Mouse (Mus musculus): Measurements from ENCODE around the gene Uqcrq. TPM values are rescaled to one million over a fixed set of nuclear protein-coding genes. Genes with fewer than 3 reads are reported as not detected.
A peak's percentile ranks its signal among the peaks of the same experiment; 100 is the strongest.
"Not testable (repeated sequence)": the region's sequence is repeated elsewhere in the genome, so short reads cannot be mapped to it uniquely, and the experiment has no call there.

The Uqcrq gene
- total RNA-seq, 2 experiments from 2014 or later, result 7.6 to 74.4 TPM

DNA sequence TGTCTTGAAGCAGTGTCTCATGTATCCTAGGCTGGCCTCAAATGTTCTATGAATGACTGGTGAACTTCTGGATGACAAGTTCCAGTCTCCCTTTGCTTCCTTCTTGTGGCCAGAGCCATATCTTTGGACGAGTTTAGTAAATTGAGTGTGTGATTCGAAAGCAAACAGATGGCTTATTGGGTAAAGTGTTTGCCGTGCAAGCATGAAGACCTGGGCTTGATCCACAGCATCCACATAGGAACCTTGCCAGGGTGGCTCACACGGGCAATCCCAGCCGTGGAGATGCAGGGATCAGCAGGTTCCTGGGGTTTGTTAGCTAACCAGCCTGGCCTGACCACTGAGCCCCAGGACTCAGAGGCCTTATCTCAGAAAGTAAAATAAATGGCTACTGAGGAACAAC is 22.4 kb upstream of the Uqcrq start:
- no peak for ATAC-seq (replicated peaks; ENCODE audit: low FRiP score, poor library complexity, severe bottlenecking)

DNA sequence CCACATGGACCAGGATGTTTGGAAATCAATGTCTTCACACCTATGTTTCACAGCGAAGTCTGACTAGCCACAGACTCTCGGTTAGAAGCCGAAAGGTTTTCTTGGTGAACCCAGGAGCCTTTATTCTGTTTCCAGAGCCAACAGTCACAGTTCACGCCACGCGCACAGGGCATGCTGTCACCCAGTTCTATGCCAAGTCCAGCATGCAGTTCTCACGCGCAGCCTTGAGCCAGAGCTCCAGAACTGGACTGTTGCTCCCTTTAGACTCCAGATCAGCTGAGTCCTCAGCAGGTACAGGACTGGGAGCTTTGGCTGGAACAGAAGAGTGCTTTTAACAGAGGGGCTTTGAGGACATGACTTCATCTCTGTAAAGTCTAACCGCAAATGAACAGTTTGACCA is 21.8 kb upstream of the Uqcrq start:
- ATAC-seq (replicated peaks; ENCODE audit: low FRiP score, poor library complexity, severe bottlenecking), result no peak

DNA sequence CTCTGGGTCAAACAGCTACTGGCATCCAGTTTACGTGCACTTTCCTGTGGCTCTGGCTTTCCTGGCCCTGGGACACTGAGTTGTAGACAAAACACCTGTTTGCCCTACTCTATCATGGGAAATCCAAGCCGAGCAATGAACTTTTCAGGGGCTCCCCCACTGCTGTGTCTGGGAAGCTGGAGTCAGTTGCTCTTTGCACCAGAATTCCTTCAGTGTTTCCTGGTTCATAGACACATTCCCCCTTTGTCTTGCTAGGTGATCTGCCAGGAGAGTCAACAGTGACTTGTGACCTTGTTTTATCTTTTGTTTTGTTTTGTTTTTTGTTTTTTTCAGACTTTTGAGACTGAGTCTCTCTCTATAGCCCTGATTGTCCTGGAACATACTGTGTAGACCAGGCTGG is 20.7 kb upstream of the Uqcrq start:
- ATAC-seq (replicated peaks; ENCODE audit: low FRiP score, poor library complexity, severe bottlenecking), result no peak

DNA sequence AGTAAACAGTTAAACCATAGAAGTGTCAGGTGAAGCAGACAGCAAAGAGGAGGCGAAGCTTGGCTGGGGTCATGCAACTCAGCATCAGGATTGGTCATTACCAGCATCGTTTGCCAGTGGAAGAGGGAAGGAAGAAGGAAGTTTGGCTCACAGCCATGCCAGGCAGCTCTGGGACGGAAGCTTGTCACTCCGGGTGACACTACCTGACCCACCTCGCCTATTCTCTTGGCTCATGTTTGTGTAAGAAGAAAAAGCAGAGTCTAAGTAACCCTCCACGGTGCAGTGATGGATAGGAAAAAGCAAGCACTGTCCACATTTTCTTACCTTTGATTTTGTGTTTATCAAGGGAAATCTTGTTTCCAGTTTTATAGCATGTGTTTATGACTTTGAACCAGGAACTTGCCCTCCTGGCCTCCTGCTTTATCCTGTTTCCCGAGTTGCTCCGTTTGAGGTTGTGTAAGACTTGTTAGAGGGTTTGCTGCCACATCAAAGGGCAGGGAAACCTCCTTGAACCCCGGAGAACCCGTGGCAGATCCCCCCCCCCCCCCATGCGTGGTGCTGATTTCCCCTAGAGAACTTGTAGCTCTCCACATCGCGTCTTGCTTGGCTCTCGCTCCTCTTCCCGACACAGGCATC is 19.6 kb upstream of the Uqcrq start:
- no peak for ATAC-seq (replicated peaks; ENCODE audit: low FRiP score, poor library complexity, severe bottlenecking)

DNA sequence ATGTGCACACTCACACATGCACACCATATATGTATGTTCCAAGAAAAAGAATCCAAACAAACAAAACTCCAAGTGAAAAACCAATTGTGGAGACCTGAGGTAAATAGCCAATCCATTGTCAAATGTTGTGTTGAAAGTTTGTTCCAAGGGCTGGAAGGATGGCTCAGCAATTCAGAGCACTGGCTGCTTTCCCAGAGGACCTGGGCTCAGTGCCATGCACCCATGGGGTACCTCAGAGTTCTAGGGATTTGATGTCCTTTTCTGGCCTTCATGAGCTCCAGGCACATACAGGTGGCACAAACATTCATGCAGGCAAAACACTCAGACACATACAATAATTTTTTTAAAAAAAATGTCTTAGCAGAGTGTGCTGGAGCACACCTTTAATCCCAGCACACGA is 17.9 kb upstream of the Uqcrq start:
- no peak for ATAC-seq (replicated peaks; ENCODE audit: low FRiP score, poor library complexity, severe bottlenecking)

DNA sequence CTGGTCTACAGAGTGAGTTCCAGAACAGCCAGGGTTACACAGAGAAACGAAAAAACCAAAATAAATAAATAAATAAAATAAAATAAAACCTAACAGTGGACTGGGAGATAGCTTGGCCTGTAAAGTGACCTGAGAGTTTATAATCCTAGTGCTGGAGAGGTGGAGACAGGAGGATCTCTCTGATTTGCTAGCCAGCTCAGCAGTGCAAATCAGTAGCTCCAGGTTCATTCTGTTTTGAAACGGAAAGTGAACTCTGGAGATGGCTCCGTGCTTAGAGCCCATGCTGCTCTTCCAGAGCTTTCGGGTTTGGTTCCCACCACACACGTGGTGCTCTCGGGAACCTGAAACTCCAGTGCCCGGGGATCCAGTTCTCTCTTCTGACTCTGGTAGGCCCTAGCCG is 17.4 kb upstream of the Uqcrq start:
- no peak for ATAC-seq (replicated peaks; ENCODE audit: low FRiP score, poor library complexity, severe bottlenecking)

DNA sequence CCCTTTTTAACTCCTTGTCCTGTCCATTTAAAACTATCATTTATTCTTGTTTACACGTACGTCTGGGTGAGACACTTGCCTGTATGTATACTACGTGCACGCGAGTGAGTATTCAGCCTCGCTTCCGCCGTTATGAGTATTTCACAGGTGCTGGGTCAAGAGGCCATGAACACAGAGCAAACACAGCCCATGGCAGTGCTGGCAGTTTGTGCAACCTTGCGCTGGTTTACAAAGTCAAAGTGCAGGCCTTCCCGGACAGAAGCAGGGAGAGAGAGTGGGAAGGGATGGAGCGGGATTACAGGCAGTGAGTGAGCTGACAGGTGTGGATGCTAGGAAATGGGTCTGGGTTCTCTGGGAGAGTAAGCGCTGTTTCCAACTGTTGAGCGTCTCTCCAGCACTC is 15.6 kb upstream of the Uqcrq start:
- no peak for ATAC-seq (replicated peaks; ENCODE audit: low FRiP score, poor library complexity, severe bottlenecking)

DNA sequence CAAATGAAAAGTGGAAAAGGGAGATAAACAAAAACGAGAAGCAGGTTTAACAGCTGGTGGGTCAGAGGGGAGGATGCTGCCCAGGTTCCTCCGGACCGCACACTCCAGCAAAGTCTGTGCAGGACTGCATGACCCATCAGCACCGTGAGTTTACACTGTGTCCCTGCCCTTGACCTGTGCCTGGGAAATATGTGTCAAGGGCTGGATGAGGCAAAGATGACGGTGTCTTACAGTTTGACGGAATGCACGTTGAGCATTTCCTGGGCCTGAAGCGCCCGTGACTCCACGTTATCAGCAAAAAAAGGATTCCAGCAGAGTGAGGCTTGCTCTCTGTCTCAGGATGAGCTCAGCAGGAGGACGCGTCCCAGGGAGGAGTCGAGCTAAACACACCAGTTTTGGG is 14.9 kb upstream of the Uqcrq start:
- ATAC-seq (replicated peaks; ENCODE audit: low FRiP score, poor library complexity, severe bottlenecking), result no peak

DNA sequence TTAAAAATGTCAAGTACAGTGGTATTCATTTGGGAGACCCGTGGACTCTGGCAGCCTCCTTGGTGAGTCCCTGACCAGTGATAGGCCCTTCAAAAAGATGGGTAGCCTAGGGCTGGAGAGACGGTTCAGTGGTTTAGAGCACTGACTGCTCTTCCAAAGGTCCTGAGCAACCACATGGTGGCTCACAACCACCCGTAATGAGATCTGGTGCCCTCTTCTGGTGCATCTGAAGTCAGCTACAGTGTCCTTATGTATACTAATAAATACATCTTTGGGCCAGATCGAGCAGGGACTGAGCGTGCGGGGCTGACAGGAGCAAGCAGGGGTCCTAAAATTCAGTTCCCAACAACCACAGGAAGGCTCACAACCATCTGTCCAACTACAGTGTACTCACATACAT is 13.2 kb upstream of the Uqcrq start:
- ATAC-seq (replicated peaks; ENCODE audit: low FRiP score, poor library complexity, severe bottlenecking), result no peak

DNA sequence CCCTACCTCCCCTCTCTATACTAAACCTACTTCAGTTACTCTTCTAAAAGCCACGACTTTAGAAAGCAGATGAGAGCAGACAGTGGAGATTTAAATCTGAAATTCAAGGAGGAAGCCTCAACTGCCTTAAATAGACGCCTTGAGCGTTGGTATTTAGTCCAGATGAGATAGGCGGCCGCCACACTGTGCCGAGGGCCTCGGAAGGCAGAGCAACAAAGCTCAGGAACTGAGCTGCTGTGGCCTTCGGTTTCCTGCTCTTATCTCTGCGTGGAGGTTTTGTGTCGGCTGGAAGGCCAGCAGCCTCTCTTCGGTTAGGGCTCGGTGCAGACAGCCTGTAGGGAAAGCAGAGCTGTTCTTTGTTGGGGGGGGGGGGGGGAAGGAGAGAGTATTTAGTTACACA is 11.3 kb upstream of the Uqcrq start:
- ATAC-seq (replicated peaks; ENCODE audit: low FRiP score, poor library complexity, severe bottlenecking), result no peak

DNA sequence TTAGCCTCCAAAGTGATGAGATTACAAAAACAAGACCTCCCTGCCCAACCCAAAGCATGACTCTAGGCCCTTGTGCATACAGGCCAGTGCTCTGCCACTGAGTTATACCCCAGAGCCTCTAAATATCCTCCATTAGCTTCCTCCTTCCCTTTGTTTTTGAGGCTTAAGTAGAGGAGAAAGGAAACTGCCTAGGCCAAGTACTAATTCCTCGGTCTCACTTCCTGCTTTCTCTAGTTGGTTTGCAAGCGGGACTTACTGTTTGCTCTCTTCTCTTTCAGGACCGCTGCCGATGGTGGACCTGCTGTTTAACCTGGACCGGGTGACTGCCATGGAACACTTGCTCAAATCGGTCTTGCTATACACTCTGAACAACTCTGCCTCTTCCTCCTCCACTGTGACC is 5.7 kb upstream of the Uqcrq start:
- ATAC-seq (replicated peaks; ENCODE audit: low FRiP score, poor library complexity, severe bottlenecking), result no peak

DNA sequence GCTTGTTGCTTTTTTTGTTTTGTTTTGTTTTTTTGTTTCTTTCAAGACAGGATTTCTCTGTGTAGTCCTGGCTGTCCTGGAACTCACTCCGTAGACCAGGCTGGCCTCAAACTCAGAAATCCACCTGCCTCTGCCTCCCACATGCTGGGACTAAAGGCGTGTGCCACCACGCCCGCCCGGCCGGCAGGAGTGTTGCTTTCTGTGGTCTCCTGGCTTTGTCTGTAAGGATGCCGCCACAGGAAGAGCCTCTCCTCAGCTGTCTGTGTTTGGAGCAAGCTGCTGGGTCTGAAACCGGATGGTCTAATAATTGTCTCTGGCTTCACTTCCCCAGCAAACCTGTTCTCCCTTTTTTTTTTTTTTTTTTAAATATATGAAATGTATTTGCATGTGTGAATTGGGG is 4.9 kb upstream of the Uqcrq start:
- ATAC-seq (replicated peaks; ENCODE audit: low FRiP score, poor library complexity, severe bottlenecking), result no peak

DNA sequence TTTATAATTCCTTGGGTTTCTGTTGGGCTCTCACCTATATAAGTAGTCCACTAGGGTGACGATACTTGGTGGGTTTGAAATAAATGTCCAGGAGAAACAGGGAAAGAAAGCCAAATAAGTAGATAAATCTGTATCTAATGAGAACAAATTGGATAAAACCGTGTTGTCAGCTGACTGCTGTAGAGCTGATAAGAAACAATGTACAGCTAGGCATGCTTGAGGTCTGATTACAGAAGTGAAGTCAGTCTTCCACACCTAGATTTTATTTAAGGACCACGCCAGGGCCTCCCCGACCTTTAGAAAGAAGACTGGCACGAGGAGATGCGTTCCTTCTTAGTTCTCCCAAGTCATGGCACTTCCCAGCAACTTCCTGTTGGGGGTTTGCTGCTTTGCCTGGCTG is 2.4 kb upstream of the Uqcrq start:
- no peak for ATAC-seq (replicated peaks; ENCODE audit: low FRiP score, poor library complexity, severe bottlenecking)

DNA sequence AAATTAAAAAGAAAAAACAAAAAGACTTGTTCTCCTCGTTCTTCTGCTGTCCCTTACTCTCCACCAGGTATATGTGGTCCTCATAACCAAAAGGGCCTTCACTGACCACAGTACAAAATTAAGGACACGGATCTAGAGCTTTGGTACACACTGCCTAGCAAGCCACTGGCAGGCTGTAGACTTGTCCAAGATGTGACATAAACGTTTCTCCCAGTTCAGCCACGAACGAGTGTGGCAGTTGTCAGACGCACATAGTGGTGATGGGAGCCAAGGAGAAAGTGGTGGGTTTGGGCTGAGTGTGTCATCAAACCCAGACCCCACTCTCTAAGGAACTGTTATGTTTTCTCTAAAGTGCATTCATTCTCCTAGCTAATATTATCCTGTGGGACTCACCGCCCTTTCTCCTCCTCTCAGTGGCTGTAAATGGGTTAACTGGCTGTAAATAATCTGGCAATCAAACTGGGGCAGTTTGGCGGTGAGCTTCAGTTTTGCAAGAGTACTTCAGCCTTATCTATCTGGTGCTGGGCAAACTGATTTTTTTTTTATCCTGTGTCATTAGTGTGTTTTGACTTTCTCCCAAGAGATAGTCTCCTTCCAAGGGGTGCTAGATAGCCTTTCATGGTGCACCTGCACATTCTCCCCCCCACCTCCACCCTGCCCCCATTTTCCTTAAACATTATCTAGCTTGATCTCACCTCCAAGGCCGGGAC is 871 bp upstream of the Uqcrq start:
- peak; percentile 11 for ATAC-seq (replicated peaks; ENCODE audit: low FRiP score, poor library complexity, severe bottlenecking)

DNA sequence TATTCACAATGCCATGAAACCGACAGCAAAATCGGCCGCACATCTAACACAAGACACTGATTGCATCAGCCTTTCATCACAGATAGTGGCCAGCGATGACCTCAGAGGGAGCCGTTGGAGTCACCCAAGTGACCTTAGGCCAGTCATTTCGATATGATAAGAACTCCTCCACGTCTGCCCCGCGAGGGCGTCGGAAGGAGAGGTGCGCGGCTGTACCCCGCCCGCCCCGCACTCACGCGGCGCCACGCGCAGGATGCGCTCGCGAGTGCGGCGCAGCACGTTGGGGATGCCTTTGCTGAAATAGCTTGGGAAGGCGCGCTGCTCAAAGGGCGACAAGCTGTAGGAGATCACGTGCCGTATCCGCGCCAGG is 346 bp downstream of the Uqcrq start:
- ATAC-seq (replicated peaks; ENCODE audit: low FRiP score, poor library complexity, severe bottlenecking), result peak; percentile 55

DNA sequence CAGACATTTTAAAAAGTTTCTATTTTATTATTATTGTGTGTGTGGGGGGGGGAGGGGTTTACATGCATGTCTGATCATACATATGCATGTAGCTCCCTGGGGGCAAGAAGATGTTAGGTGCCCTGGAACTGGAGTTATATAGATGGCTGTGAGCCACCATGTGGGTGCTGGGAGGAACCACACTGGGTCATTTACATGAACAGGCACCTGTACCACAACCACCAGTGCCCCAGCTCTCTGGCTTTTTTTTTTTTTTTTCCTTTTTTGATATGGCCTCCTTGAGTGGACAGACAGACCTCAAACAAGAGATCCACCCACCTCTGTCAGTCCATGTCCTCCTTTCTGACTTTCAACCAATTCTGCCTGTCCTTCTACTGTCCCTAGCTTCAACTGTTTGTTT is 1.4 kb downstream of the Uqcrq start:
- no peak for ATAC-seq (replicated peaks; ENCODE audit: low FRiP score, poor library complexity, severe bottlenecking)

DNA sequence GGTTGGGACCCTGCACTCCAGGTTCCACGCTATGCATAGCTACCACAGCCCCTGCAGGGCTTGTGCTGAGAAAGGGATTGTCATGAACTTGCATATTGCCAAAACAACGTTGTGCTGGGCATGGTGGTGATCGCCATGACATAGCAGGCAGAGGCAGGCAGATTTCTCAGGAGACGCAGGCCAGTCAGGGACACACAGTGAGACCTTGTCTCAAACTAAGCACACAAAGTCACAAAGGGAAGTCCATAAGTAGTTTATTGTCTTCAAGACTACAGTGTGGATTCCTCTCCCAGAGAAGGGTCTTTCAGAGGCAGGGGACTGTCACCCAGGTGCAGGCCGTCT is 1.9 kb downstream of the Uqcrq start:
- ATAC-seq (replicated peaks; ENCODE audit: low FRiP score, poor library complexity, severe bottlenecking), result no peak

DNA sequence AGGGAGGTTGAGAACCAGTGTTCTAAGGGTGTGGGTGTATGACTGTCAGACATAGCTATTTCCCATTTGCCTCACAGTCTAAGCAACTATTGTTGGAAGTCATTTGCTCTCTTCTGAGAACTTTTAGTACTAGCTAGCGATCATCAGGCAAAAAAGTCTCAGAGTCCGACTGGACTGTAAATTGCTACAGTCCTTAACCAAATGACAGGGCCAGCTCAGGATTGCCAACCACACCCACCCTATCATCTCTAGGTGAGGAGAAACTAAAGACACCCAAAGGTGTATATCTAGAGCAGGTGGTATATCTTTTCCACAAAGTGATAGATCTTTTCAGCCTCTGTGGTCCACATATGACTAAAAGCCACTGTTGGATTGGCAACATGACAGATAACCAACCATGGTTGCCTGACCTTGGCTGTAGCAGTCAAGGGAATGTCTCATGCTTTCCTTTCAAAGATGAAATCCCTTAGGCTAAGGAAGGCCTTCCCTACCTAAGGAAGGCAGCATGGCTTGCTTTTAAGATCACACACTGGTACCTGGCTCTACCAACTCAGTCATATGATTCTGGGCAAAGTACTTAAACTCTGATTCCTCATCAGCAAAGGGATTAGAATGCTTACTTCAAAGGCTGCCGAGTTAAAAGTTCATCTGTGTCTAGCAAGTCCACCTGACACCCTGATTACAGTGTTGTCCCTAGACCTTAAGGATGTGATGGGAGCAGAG is 2.5 kb downstream of the Uqcrq start:
- ATAC-seq (replicated peaks; ENCODE audit: low FRiP score, poor library complexity, severe bottlenecking), result no peak

DNA sequence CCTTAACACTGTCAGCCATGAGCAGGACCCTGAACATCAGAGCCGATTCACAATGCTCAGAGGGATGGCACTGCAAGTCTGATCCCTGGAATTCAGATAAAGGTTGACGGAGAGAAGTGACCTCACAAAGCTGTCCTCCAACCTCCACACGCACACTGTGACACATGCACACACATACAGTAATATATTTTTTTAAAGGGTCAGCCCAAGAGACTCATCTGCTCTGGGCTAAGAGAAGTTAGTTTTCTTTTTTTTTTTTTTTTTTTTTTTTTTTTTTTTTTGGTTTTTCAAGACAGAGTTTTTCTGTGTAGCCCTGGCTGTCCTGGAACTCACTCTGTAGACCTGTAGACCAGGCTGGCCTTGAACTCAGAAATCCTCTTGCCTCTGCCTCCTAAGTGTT is 3.7 kb downstream of the Uqcrq start:
- not testable (repeated sequence) for ATAC-seq (replicated peaks; ENCODE audit: low FRiP score, poor library complexity, severe bottlenecking)

DNA sequence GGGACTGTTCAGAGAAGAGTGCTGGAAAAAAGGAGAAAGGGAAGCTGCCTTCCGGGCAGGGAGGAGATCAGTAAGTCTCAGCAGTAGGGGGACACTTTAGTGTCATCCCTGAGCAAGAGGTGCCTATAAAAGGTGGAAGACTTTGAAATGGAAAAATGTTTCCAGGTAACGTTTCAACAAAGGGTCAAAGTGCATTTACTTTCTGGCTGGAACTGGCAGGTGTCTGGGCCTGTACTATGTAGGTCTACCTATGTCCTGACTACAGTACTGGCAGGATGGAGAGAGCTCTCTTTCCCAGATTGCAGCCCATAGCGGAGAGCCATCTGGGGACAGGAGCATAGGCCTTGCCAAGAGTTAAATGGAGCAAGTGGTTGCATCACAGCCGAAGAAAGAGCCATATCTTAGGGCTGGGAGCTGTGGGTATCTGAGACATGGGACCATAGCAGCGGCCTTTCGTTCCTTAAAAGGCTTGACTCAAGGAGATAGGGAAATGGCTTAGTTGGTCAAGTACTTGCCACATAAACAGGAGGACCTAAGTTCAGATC is 4.8 kb downstream of the Uqcrq start:
- no peak for ATAC-seq (replicated peaks; ENCODE audit: low FRiP score, poor library complexity, severe bottlenecking)

DNA sequence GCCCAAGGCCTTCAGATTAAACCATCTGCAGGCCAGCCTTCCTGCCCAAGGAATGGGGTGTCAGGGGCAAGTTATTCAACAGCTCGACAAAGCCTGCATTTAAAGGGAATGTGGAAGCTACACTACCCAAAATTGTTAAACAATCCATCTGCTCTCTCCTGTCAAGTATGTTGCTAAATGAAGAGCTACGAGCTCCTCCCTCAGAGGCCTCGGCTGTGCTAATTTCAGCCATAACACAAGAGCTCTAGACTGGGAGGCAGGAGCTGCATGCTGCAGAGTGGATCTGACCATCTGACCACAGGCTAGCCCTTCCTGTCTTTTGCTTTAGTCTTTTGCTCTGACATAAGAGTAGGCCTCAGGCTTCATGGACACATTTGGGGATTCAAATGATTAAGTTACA is 5.4 kb downstream of the Uqcrq start:
- ATAC-seq (replicated peaks; ENCODE audit: low FRiP score, poor library complexity, severe bottlenecking), result no peak
